Mouse (Mus musculus): ENCODE data around the gene Cars. TPM values are rescaled to one million over a fixed set of nuclear protein-coding genes. Genes with fewer than 3 reads are reported as not detected.
"Not testable (repeated sequence)": the region's sequence is repeated elsewhere in the genome, so short reads cannot be mapped to it uniquely, and the experiment has no call there.

The Cars gene
- 47.3 and 74.9 TPM in 2 replicates for total RNA-seq (2021)
- long read RNA-seq, transcript Cars-202 (22 exons, 2,462 nt) = major isoform, 25 of 44 reads
- long read RNA-seq, partial matches to known transcripts = 6 of 44 reads
- long read RNA-seq, other reads (novel, unspliced or antisense) = 7 of 44 reads

DNA sequence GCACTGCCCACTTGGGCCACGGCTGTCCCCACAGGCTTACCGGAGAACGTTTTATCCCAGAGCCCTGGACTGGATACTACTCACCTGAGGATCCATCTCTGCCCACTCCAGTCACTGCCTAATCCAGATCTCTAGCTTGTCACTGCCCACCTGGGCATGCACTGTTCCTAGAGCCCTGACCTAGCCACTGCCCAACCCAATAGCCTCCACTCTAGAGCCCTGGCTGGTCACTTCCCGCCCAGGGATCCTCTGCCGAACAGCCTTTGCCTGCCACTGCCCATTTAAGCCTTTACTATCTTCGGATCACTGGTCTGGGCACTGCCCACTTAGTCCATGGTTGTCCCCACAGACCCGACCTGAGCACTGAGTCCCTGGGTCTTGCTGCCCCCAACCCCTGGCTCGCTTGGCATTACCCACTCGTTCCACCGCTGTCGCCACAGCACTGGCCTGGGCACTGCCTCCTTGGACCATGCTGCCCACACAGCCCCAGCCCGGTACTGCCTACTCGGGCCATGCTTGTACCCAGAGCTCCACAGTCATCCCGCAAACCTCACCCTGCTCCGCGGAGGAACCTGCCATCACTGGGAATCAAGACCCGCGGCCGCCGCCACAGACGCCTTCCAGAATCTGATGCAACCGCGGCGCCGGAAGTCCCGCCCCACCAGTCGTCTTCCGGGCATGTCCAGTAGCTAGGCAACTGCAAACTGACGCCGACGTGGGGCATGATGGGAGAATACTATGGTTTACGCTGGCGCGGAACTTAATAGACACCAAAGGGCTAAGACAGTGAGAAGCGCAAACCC lies at the start of gene Cars:
Gene Cars (minus strand): TSS at position 663 of the 803 bp plus-strand sequence.
- DNase-seq = peak; percentile 94

DNA sequence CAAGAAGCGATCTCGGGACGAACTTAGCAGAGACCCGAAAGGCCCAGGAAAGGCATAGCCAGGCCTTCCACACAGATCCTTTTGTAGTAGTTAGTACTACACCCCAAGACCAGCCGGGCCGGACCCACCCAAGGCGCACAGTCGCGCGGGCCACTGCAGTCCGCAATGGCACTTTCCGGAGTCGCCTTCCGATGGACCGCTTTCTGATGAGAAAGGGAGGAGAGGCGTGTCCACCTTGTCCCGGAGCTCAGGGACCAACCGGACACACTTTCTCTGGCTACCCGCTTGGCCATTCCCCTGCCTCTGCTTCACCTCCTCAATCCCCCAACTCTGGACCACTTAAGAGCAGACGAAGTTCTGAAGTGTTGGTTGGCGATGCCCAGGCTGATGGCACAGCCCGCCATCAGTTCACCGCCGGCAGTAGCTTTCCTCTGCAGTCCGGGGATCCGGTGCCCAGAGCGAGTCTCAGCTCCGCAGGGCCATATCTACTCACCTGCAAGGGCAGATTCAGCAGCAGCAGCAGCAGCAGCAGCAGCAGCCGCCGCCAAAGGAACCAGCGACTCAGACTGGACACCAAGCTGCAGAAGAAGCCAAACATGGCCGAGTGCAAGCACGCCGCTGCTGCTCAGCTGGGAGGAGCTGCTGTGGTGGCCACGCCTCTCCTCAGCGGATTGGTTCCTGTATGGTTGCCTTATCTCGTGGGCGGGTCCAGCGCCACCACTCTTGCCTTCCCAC lies 49.3 kb upstream of the Cars start, which contains the start of gene Tnfrsf22:
Gene Tnfrsf22 (minus strand): TSS at position 628 of the 735 bp plus-strand sequence.
- DNase-seq = peak; percentile 85

DNA sequence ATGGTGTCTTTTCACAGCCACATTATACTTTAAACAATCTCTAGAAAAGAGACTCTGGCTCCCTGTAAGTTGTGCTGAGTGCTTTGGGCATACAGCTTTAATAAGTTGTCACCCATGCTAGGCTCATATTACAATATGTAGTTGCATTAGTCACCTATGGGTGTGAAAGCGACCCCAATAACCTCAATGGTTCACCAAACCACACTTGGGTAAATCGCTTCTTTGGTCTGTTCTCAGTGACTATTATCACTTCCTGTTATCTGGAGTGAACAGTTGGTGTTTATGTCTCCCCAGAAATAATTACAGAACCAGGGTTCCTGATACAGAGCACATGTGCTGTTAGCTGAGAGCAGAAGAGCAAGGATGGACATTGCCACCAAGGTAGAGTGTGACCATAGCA lies 44.1 kb upstream of the Cars start:
- DNase-seq = not testable (repeated sequence)

DNA sequence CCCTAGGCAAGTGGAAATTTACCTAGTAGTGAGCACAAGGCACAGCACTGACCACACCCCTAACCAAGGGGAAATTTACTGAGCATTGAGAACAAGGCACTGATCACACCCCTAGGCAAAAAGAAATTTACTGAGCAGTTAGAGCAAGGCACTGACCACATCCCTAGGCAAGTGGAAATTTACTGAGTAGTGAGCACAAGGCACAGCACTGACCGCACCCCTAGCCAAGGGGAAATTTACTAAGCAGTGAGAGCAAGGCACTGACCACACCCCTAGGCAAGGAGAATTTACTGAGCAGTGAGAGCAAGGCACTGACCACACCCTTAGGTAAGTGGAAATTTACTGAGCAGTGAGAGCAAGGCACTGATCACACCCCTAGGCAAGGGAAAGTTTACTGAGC lies 36.8 kb upstream of the Cars start:
- no peak for DNase-seq

DNA sequence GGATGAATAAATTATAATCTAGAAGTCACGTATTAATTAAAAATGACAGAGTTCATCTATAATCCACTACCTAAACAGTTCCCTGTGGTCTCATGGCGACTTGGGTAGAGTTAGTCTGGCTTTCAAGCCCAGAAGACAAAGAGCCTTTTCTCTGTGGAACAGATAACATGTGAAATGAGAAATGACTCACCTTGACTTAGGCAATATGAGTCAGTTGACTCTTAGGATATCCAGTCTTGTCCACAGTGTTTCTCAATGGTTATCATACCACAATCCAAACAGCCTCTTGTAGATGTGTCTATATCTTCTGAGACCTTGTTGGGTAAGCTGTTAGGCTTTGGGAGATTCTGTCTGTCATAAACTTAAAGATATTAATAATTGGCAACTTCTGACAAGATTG lies 31.6 kb upstream of the Cars start:
- DNase-seq = no peak

DNA sequence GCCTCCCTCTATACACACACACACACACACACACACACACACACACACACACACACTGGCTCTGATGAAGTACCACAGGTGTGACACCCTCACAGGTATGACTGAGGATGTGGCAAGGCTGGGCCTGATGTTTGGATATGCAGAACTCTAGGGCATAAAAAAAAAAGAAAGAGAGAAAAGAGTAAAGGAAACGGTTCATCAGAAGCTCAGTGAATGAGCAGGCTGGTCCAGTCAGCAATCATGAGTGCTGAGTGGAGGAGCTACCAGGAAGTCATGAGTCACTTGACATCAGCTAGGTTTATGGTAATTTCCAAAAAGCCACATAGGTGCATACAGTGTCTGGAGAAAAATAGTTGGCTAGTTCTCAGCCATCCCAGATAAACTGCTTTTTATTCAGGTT lies 29.6 kb upstream of the Cars start:
- no peak for DNase-seq

DNA sequence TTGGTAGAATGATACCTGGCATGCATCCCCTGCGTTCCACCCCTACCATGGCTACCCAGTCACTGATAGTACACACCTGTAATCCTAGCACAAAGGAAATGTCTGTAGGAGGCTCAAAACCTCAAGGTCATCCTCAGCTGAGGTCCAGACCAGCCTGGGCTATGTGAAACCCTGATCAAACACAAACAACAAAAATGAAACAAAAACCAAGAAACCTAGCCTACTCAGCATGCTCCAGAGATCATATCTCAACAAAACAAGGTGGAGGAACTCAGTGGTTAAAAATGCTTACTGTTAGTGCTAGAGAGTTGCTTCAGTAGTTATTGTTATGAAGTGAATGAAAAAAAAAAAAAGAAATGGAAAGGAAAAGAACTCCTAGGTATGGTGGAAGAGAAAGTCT lies 28.6 kb upstream of the Cars start, which contains the start of gene Tnfrsf26:
Gene Tnfrsf26 (minus strand): TSS at position 183 of the 400 bp plus-strand sequence.
- DNase-seq = no peak

DNA sequence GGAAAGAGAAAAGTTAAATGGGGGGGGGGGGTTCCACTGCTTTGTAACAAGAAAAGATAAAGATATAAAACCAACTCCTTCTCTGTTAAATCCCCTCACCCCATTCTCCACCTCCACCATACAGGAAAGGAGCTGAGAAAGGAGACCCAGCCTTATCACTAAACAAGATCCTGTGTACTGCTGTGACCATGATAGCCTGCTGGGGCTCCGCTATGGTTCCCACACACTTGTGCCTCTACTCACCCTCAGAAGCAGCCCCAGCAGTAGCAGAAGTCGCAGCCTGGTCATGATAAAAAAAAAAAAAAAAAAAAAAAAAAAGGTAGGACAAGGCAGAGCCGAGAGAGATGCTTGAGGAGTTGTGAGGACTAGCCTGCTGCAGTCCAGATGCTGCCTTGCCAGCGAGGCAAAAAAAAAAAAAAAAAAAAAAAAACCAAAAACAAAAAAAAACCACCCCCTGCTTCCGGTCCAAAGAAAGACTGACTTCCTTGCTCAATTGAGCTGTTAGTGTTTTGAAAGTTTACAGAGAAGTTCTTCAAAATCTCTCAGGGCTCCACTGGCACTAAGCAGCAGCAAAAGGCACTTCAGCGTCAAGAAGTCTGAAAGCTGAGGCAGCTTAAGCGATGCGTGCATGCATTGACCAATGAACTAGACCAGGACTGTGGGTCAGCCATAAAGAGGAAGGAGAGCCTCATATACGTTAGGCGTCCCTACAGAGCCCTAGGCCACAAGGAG lies 27.8 kb upstream of the Cars start:
- DNase-seq = no peak

DNA sequence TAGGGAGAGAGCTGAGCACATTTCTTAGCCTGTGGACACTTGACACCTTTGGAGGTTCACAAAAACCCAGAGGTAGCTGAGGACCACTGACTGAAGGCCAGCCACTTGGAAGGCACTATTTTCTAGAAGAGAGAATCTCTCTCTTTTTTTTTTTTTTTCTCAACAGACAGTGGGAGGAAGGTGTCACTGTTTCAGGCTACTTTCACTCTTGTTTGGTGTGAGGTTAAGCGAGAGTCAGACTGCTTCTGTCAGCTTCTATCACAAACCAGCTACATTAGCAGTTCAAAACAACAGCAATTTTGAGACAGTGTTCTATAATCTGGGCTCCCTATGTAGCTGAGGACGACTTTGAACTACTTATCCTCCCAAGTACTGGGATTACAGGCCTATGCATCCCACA lies 26.3 kb upstream of the Cars start:
- no peak for DNase-seq

DNA sequence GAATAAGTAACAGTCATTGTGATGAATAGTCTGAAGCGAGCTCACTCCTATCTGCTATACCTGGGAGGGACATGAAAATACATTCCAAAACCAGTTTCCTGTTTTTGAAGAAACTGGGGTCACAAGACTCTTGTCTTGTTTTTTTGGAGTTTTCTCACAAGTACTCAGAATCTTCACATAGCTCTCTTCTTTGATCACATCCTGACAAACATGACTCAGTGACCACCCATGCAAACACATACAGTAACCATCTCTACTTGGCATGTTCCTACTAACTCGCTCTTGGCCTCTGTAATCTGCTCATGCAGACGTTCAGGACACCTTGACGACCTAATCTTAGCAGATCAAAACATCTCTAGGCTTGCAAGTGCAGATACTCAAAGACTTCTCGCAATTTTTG lies 25.3 kb upstream of the Cars start:
- DNase-seq = no peak

DNA sequence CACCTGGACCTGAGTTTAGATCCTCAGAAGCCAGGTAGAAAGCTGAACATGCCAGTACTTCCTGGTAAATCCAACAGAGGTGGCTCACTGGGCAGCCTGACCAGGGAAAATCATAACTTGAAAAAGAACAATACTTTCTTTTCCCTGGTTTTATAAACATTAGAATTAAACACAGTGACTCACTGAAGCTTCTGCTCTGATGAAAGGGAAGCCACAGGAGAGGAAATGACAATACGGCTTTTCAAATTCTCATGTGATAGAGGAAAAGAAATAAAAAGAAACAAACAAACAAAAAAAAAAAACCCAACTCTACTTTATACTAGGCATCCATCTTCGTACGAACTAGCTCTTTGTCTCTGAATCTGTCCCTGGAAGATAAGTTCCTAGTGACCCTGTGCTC lies 24.7 kb upstream of the Cars start:
- no peak for DNase-seq

DNA sequence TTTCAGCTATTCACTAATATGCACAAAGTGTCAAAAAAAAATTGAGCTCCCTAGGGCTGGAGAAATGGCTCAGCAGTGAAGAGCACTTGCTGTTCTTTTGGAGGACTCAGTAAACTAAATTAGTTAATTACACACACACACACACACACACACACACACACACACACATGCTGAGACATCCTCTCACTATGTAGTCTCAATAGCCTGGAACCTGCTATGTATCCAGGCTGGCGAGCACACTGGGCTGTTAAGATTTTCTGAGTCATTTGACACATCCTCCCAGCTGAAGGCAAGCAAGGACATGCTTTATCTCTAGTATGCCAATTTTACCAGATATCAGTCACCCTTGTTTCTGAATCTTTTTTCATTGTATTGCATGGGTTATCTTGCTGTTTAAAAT lies 21.1 kb upstream of the Cars start:
- no peak for DNase-seq

DNA sequence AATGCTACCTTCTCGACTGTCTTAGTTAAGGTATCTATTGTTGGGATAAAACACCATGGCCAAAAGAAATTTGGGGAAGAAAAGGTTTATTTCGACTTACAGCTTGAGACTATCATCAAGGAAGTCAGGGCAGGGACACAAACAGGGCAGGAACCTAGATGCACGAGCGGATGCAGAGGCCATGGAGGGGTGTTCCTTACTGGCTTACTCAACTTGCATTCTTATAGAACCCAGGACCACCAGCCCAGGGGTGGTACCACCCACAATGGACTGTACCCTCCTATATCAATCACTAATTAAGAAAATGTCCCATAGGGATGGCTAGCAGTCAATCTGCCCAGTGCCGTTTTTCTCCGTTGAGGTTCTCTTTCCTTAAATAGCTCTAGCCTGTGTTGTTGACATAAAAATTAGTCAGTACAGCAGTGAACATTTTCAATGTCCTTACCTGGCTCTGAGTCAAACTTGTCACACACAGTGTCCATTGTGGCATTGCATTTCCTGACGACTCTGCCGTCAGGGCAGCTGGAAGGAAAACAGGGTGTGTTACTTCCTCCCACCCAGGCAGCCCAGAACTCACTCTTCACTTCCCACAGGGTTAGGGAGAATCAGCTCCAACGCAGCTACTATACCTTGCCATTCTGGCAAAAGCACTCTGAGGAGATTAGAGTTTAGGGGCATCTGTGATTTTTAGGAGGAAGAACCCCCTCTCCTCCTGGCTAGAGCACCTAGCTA lies 14.7 kb upstream of the Cars start:
- no peak for DNase-seq

DNA sequence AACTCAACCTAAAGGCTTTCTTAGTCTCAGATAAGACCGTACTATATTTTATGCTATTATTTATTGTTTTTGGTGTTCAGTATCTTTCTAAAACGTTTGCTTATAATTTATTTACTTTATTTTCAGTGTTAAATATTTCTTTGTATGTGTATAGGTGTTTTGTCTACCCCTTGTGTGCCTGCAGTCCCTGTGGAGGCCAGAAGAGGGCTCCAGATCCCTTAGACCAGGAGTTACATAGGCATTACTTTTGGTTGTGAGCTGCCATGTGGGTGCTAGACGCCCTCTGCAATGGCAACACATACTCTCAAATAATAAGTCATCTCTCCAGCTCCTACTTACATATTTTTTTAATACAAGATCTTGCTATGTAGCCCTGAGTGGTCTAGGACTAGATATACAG lies 12.3 kb upstream of the Cars start:
- no peak for DNase-seq

DNA sequence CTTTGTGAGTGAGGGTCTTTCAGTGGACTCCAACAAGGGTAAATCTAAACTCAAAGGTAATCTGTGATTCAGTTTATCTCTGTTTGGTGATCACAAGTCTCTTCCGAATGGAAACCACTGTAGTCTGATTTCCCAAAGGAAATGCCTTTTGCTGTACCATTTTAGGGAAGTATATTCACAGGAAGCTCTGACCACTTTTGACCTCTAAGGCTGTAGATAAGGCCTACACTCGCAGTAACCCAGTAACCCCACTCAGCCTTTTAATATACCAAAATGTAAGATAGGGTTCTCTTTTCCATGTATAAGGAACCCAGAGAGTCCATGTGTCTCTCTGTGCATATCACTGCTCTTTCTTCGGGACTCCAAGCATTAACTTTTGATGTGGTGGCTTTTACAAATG lies 5.4 kb upstream of the Cars start:
- no peak for DNase-seq

DNA sequence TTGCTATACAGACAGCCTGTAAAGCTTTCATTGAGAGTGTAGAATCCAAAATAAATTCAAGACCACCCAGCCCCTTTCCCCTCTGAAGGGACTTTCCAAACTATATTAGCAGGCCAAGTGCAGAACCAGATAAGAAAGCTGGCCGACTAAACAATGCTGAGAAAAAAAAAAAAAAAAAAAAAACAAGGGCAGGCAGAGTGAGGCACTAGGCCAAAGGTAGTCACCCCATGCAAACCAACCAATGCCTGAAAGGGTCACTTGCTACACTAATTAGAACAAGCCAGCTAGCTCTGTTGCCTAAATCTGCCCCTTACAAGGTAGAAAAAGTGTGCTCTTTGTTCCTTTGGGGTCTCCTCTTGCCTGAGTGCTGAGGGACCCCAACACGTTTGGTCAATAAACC lies 5.0 kb upstream of the Cars start:
- no peak for DNase-seq

DNA sequence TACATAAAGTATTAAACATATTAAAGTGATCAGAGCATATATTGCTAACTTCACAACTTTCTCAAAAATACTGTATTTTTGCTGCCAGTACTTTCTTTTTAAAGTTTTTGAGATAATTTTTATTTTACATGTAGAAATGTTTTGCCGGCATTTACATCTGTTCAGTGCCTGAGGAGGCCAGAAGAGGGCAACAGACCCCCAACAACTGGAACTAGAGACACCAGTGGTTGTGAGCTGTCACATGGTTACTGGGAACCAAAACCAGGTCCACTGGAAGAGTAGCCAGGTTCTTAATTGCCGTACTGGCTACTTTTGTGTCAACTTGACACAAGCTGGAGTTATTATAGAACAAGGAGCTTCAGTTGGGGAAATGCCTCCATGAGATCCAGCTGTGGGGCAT lies 1.8 kb upstream of the Cars start:
- DNase-seq = no peak

DNA sequence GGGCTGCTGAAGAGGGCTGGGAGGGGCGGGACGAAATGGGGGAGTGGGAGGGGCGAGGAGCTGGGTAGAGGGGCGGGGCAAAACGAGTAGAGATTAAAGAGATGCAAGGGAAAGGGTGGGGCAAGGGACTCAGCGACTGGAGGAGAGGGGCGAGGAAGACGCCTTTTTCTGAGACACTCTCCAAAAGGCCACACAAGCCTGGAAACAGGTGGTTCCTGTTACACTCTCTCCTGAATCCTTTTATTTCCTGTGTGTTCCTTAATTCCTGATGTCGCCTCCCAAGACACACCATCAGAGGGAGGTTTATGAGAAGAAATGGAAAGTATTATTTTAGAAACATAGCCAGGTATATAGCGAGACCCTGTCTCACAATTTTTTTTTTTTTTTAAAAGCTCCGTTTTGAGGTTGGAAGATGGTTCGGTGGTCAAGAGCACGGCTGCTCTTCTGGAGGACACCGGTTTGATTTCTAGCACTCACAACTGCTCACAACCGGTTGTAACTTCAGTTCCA lies 396 bp upstream of the Cars start:
- DNase-seq = no peak

DNA sequence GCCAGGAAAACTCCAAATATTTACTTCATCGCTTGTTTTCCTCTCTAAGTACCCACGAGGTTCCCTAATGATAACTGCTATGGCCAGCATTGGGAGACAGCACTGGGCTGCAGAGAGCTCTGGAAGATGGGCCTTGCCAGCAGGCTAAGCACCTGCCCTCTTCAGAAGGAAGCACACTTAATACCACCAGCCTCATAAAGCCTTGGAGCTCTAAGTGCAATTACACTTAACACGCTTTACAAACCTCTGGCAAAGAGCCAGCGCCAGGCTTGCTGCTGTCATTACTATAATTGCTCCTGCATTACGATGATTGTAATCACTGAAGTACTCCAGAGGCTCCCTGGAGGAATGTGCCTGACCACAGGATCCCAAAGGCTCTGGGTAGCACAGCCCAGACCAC lies 5.0 kb downstream of the Cars start:
- DNase-seq = no peak

DNA sequence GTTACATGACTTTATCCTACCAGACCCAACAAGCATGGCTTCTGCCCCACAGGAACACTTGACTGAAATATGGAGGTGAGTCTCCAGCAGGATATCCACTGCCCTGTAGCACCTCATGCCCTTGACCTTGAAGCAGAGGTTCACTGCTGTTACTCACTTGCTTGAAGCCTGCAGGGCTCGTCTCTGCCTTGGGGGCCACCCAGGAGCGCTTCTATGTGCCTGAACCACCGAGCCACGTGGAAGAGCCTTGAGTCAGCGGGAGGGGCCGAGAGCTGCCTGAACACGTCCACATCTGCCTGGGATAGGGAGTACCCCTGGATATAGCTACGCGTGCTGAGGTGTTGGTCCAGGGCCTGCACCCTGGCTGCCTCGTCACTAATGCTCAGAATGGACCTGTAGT lies 7.6 kb downstream of the Cars start:
- DNase-seq = no peak

DNA sequence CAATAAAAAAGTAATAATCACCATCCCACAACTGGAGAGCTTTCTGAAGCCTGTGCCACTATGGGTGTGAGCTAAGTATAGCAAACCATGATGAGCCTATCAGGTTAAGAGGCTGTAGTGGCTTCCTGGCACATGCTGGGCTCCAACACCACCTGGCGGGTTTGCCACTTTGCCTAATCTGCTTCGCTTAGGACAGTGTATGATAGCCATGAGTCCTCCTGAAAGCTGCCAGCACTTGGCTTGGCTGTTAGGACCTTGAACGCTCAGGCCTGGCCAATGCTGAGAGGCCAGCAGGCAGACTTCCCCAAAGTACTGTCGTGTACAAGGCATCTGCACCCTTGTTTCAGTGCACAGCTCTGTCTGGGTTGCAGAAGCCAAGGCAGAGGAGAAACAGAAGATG lies 11.9 kb downstream of the Cars start:
- DNase-seq = peak; percentile 13

DNA sequence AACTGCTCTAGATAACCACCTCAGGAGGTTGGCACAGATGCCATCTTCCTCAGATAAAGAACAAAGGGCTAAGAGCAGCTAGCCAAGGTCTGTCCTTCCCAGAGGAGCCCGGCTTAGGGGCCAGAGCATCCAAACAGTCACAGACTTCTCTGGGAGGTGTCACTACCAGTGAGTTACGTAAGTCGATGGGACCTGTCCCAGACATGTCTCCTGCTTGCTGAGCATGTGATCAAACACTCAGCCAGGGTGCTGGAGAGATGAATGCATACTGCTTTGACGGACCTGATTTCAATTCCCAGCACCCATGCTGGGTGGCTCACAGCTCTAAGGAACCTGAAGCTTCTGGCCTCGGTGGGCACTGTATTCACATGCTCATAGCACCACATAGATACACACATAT lies 12.3 kb downstream of the Cars start:
- no peak for DNase-seq

Measured in adrenal gland, postnatal 25 days (tissue).